Mouse (Mus musculus) CD4-positive, CD25-positive, alpha-beta regulatory T cell, adult 2 months (primary cell): ENCODE data around the gene Capn12.
A peak's percentile ranks its signal among the peaks of the same experiment; 100 is the strongest.

ENCODE experiments used
- DNase-seq: peaks from one replicate; pipeline ENCODE4 v3.0.0-alpha.2; 2012; ENCODE audit warnings: low read depth, low spot score

Capn12 gene

DNA sequence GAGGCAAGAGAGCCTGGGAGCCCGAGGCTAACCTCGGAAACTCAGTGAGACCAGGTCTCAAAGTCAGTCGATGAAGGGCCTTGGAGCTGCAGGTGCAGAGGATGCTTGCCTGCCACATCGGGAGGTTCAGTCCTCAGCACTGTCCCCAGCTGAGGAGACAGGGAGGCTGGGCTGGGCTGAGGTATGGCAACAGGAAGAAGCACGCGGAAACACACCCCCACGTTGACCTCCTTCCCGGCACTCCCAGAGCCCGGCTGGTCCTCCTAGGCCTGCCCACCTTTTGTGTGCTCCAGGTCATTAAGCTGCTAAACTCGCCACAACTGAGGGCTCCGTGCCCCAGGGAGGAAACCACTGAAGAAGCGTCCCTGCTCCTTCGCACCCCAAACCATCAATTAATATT, at the start of gene Capn12:
TSS of gene Capn12 (plus strand) at position 224 of the 400 bp plus-strand sequence.
- no peak for DNase-seq

DNA sequence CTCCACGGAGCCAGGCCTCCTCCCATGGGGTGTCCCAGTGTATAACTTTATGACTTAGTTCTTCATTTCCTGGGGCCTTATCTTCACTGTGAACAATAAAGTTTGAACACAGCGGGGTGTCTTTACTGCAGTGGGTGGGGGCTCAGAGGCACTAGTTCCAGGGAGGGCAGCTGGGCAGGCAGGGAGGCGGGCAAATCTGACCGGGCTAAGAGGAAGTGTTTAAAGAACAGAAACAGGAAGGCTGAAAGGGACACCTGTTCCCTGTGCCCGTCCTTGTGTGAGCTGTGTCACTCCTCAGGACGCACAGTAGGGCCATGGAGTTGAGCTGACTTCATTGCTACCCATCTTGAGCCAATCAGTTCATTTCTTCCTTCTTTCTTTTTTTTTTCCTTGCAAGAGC, 49.1 kb upstream of the Capn12 start:
- DNase-seq, result no peak

DNA sequence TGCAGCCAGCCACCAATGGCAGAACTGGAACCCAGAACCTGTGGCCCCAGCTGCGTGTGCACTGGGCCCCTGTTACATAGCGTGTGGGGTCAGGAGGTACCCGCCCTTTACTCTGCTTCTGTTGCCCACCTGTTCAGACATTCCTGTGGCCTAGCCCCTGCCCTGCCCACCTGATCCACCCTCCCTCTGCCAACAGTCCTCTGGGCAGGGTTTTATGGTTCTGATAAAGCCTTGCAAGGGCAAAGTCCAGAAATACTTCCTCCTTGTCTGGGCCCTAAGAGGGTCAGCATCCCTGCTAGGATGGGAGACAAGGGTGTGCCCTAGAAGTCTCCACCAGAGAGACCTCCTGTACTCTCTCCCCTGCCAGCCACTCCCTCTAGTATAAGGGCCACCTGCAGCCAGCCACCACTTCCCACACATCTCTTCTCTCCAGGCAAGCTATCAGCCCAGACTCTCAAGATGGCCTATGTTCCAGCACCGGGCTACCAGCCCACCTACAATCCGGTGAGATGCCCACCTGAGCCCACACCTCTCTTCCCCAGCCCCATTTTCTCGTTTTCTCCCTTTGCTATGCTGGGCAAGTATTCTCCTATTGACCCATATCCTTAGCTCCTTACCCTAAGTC, 47.4 kb upstream of the Capn12 start, which contains the start of gene Lgals4:
TSS of gene Lgals4 (plus strand) at position 132 of the 625 bp plus-strand sequence.
- no peak for DNase-seq

DNA sequence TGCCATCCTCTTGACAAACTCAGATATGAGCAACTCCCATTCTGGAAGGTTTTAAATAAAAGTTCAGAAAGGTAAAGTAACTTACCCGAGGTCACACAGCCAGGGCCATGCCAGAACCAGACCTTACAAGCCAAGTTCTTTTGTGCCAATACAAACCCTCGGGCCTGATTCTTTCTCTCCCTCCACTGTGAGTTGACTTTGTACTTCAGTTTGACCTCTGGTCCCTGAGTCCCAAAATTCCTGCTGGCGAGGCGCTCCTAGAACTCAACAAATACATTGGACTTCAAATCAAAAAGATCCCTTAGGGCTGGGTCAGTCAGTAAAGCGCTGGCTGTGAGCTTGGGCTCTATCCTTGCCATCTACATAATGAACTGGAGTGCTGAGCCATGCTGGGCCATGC, 44.3 kb upstream of the Capn12 start:
- no peak for DNase-seq

DNA sequence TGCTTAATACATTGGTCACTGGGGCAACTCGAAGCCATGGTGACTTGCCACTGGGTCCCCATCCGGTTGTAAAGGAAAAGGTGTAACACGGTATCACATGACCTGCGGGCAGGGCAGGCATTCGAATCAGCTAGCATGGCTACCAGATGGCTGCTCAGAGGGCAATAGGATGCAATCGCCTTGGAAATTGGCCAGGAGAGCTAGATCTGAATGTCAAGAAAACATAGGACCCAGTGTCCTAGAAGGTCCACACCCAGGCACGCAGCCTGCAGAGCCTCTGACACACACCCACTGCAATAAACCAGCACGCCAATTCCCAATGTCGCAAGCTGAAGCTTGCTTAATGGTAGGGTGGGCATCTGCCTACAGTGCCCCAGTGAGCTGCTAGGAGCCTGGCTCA, 42.9 kb upstream of the Capn12 start:
- DNase-seq, result no peak

DNA sequence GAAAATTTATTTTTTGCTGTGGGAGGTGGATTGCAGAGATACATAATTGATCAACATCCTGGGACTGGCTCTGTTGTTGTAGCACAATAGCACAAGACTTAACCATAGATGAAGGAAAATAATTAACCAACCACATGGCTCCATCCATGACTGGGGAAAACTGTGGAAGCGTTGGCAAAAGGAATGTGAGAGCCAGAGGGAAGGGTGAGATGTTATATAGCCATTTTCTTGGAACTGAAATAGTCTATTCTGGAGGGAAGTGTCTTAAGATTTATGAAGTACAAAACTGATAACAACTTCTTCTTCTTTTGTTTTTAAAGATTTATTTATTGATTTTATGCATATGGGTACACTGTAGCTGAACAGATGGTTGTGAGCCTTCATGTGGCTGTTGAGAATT, 33.9 kb upstream of the Capn12 start:
- DNase-seq, result no peak

DNA sequence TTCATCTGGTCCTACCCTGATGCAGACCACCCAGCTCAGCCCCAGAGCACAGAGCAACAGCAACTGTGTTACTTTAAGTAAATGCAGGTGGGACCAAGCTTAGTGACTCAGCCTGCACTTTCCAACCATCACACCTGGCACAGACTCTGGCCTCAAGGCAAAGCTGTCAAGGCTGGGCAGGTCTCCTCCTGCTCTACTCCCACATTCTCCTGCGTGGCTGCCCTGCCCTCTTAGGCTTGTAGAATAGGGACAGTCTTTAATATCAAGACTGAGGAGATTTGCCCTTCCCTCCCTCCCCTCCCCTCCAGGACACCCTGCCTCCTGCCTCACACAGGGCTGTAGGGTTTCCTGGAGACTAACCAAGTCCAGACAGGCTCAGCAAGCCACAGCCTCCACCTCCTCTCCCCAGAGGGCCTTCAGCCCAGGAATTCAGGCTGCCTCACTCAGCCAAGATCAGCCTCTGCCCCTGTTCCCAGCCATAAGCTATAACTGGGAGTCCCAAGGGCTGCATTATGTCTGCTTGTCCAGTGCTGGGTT, 31.5 kb upstream of the Capn12 start:
- DNase-seq, result no peak

DNA sequence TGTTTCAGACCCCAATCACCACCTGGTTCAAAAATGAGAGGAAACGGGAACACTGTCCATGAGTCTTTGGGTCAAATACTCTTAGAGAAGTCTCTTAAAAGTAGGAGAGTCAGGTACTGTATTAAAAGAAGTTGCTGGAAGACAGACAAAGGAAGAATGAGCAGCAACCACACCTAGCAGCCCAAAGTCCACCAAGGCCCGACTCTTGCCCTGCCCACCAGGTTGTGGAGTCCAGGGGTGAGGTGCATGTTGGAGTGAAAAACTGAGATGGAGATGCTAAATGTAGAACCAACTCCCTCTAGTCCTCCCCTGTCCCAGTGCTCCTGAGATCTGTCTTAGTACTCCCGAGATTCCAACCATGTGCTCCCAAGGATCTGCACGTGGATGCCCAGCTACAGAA, 30.6 kb upstream of the Capn12 start:
- DNase-seq, result no peak

DNA sequence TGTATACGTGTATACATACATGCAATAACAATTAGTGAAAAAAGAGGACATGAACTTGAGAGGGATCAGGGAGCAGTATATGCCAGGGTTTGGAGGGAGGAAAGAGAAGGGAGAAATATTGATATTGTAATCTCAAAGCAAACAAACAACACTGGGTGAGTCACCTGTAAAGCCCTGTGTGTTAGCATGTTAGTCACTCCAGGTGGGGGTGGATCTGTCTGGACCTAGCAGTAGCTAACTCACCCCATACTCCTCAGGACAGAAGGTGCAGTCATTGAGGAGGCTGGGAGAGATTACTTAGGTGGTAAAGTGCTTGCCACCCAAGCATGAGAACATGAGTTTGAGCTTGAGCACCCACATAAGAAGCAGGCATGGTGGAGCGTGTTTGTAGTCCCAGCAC, 21.3 kb upstream of the Capn12 start:
- DNase-seq, result no peak

DNA sequence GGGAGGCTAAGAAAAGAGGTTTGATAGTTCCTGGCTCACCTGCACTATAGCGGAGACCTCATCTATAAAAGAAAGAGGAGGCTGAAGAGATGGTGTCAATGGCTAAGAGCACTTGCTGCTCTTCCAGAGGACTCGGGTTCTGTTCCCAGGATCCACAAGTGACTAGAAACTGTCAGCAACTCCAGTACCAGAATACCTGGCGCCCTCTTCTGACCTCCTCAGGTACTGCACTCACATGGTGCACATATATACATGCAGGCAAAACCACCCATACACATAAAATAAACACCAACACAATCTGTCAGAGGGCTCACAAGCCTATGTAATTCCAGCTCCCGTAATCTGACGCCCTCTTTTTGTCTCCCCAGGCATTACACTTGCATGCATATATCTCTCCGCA, 20.3 kb upstream of the Capn12 start:
- peak; percentile 51 for DNase-seq

DNA sequence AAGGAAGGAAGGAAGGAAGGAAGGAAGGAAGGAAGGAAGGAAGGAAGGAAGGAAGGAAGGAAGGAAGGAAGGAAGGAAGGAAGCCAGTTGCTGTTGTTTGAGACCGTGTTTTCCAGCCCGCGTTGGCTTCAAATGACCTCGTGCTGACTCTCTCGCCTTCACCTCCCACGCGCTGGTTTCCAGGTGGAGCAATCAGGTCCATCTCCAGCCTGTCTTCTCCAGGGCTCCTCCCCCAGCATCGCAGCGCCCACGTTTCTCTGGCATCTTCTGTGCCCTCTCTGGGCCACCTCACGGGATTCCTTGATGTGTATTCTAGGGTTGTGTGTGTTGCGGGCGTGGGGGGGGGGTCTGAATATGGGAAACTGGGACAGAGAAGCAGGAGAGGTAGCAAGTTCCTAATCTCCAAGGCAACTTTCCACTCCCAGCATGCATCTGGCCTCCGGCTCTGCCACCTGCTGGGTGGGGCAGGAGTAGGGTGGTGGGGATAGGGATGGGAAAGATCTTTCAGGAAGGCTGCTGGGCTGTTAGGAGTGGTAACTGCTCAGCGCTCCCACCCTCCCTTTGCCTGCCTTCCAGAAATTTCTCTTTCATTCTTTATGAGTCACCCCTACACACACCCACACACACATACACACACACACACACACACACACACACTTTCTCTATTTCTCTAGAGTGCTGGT, 18.3 kb upstream of the Capn12 start:
- DNase-seq, result peak; percentile 34

DNA sequence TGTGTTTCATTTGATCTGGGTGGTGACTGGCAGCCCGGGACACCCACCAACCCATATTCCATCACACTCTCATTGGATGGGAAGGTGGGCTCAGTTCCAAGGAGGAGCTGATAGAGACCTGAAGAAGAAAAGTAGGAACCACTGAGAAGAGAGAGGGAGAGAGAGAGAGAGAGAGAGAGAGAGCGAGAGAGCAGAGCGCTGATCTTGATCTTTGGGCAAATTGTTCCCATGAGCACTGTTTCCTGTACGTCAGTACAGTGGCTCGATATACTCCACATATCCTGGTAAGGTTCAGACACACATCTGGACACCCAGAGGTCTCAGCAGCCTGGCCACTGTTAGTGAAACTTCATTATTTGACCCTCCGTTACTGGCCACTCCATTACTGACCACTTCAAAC, 17.7 kb upstream of the Capn12 start, which contains the start of gene Lgals7:
TSS of gene Lgals7 (plus strand) at position 314 of the 400 bp plus-strand sequence.
- DNase-seq, result peak; percentile 49

DNA sequence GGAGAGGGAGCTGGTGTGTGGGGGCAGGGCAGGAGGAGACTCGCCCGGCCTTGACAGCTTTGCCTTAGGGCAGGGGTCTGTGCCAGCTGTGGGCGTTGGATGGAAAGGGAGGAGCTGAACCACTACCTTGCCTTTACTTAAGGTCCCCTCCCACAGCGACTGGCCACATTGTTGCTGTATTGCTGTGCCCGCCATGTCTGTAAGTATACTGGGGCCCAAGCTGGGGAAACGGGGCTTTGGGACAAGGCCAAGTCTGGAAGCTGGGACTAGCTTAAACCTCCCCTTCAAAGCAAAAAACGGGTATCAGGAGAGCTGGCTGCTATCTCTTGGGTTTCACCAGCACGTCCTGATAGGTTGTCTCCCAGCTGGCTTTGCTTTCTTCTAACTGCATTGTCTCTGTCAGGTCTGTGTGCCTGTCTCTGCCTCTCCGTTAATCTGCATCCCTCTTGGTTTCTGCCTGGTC, 16.9 kb upstream of the Capn12 start:
- peak; percentile 14 for DNase-seq

DNA sequence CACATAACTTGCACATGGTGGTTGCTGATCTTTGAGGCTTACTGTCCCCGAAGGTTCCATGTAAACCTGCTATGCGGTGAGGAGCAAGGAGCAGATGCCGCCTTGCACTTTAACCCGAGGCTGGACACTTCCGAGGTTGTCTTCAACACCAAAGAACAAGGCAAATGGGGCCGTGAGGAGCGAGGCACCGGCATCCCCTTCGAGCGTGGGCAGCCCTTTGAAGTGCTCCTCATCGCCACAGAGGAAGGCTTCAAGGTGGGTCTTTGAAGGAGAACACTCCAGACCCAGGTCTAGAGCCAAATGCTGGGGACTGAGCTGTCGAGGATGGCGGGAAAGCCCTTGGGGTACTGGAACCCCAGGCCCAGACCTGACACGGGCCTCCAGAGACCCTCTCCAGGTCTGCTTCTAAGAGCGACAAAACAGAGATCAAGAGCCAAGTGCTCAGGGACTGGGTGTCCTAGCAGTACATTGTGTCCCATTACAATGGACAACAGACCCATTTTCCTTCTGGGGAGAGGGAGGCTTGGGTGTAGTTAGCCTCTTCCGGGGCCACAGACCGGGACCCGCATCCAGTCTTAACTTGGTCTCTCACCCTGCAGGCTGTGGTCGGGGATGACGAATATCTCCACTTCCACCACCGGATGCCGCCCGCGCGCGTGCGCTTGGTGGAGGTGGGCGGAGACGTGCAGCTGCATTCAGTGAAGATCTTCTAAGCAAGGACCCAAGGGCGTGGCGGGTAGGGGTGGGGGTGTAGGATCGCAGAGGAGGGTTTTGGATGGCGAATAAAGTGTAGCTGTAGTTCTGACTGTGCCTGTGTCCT, 15.5 kb upstream of the Capn12 start:
- DNase-seq, result peak; percentile 97

DNA sequence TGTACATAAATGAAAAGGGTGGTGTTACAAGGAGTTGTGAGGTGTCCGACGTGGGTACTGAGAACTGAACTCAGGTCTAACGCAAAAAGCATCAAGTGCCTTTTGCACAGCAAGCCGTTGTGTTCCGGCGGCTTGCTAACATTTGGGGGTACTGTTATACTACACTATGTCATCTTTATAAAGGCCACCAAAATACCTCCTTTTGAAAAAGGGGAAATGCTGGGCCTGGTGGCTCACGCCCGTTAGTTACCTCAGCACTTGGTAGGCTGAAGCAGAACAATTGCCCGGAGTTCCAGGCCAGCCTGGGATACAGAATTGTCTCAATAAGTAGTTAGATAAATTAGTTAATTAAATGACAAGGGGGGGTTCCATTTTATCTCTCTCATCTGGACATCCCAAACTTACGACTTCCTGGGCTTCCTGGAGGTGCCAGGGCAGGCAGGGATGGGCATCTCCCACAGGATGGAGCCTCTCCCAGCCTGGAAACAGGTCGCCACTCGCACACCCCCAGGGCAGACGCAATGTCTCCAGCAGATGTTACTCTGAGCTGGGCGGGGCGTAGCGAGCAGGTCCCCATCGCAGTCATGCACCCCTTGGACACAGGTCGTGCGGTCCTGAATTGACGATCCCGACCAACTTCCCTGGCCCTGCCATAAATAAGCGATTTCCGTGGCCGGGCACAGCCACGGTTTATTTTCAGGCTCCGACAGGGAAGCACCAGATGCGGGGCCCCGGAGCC, 14.3 kb upstream of the Capn12 start:
- DNase-seq, result peak; percentile 29

DNA sequence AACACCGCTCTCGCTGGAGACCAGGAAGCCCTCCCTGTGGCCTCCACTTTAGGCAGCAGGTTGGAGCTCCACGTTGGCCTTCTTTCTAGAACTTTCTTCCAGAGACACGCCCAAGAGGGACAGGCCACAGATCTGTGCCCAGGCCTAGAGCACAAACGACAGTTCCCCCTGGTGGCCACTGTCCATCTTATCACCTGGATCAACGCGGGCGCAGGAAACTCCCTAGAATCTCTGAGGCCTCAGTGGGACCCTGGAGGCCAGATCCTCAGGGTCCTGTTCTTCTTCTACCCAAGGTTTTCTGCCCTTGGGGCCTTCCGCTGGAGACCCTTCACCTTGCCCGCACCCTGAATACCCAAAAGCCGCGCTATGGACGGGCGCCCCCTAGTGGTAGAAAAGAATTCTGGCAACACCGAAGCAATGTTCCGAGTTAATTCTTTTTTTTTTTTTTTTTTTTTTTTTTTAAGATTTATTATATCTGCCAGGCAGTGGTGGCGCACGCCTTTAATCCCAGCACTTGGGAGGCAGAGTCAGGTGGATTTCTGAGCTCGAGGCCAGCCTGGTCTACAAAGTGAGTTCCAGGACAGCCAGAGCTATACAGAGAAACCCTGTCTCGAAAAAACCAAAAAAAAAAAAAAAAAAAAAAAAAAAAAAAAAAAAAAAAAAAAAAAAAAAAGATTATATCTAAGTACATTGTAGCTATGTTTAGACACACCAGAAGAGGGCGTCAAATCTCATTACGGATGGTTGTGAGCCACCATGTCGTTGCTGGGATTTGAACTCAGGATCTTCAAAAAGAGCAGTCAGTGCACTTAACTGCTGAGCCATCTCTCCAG, 13.5 kb upstream of the Capn12 start:
- DNase-seq, result peak; percentile 90

DNA sequence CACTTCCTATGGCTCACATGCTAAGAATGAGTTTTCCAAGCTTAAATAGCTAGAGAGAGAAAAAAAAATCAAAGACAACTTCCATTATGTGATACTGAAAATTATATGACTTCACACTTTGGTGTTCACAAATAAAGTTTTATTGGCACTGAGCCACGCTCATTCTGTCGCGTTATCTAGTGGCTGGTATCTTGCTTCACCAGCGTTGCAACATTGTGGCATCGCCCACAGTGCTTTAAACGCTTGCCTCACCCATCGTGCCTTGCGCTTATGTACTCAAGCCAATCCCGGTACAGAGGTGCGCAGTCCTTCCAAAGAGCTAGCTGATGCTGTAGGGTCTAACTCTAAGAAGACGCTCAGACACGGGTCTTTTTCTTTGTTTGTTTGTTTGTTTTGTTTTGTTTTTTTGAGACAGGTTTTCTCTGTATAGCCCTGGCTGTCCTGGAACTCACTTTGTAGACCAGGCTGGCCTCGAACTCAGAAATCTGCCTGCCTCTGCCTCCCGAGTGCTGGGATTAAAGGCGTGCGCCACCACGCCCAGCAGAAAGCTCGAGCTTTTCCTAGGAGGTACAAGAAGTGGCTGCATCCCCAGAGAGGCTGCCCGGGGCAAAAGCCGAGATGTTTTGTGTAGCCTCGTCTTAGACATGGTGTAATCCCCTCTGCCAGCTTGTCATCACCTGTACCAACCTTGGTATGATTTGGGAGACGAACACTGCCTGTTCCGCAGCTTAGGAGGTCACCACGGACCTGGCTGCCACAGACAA, 10.1 kb upstream of the Capn12 start:
- no peak for DNase-seq

DNA sequence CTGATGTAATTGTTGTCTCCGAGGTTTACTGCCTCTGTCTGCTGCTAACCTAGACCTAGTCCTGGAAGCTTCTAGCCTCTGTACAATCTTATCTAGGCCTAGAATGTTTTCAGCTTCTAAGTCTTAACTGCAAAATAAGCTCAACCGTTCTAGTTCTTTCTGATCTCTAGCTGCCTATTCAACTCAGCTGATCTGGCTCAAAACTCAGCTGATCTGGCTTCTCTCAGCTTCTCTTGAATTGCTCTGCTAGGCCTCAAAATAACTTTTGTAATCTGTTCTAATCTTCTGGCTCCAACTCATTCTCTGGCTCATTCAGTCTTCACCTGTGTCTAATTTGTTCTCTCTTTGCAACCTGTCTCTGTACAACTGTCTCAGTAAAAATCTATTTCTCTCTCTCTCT, 6.7 kb upstream of the Capn12 start:
- no peak for DNase-seq

DNA sequence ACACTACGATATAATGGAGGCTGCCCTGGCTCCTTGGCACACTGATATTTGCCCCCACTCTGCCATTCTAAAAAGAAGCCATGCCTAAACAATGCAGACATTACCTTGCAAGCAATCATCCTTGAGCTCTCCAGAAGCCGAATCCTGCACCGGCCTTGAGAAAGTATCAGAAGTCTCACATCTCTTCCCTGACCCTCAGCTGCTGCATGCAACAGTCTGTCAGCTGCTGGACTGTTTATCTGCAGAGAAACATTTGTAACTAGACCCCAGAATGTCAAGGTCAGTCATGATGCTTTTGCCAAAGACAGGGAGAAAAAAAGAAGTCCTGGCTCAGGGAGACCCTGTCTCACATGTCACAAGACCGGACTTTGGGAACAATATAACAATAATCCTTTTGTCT, 5.1 kb upstream of the Capn12 start:
- no peak for DNase-seq

DNA sequence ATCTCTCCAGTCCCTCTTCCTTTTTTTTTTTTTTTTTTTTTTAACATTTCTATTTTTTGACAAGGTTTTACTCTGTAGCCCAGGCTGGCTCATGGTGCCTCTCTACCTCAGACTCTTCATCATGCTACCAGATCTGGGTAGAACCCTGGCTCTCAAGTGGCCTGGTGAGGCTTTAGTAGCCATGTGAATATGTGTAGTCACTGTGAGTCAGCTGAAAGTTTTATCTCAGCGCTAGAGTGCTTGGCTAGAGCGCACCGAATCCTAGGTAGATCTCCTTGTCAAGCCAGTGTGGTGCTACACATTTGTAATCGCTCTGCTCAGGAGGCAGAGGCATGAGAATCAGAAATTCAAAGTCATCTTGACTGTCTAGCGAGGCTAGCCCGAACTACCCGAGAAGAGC, 4.1 kb upstream of the Capn12 start:
- no peak for DNase-seq
